Mouse (Mus musculus) liver, postnatal 0 days (tissue): Measurements from ENCODE around the gene Ism1.

Experiments
- CTCF ChIP-seq: sonication (generic); IDR thresholded peaks from 2 replicates; pipeline ENCODE4 v1.5.1; 2016; ENCODE audit warnings: antibody characterized with exemption, low read depth
- EP300 ChIP-seq: IDR thresholded peaks from 2 replicates; pipeline ENCODE4 v1.6.1; 2016; ENCODE audit warnings: antibody characterized with exemption, low read depth, mild to moderate bottlenecking

- TF ChIP-seq CTCF, result no peak
- no peak for TF ChIP-seq EP300
Observed at GRCm38 (mm10) chr2:139784946-139785345, 107.0 kb downstream of the Ism1 start.
